In genomic region chr19:5662310-5662709, GRCm38 (mm10) we compare ENCODE assay signal across 8 mouse cellular contexts. TPM values are rescaled to one million over a fixed set of nuclear protein-coding genes. Genes with fewer than 3 reads are reported as not detected.
A peak's percentile ranks its signal among the peaks of the same experiment; 100 is the strongest.
DNase-seq lines count a peak whose midpoint lies in the region; ATAC-seq lines count a peak whose summit lies in the region.

No protein-coding gene starts in this region.

- peak overlapping the region; percentile 69 for H3K4me2 ChIP-seq in heart, embryonic 13.5 days
- H3K4me2 ChIP-seq in embryonic facial prominence, embryonic 14.5 days (ENCODE audit: low read depth, low read length): peak overlapping the region; percentile 70
- peak overlapping the region; percentile 70 for H3K4me2 ChIP-seq in limb, embryonic 12.5 days
- H3K4me2 ChIP-seq in neural tube, embryonic 15.5 days: peak overlapping the region; percentile 56

- DNase-seq in heart, postnatal 4 days: no peak
- no peak for DNase-seq in embryonic facial prominence, embryonic 14.5 days (ENCODE audit: low spot score)
- DNase-seq in right cerebral cortex, postnatal 14 days: no peak
- no peak for DNase-seq in adrenal gland, postnatal 10 days
- no peak for DNase-seq in embryo, embryonic 10.5 days (ENCODE audit: low spot score)

- peak overlapping the region; percentile 62 for H3K4me3 ChIP-seq in heart, embryonic 13.5 days
- peak overlapping the region; percentile 52 for H3K4me3 ChIP-seq in embryonic facial prominence, embryonic 14.5 days (ENCODE audit: low read depth, low read length)
- H3K4me3 ChIP-seq in limb, embryonic 12.5 days (replicated peaks): peak overlapping the region; percentile 52
- H3K4me3 ChIP-seq in neural tube, embryonic 15.5 days (replicated peaks): peak overlapping the region; percentile 42

- H3K9ac ChIP-seq in heart, embryonic 13.5 days: peak overlapping the region; percentile 78
- peak overlapping the region; percentile 67 for H3K9ac ChIP-seq in embryonic facial prominence, embryonic 14.5 days (ENCODE audit: low read depth, low read length)
- H3K9ac ChIP-seq in limb, embryonic 12.5 days (replicated peaks): peak overlapping the region; percentile 65
- H3K9ac ChIP-seq in neural tube, embryonic 15.5 days (replicated peaks): no peak overlapping the region

- ATAC-seq in heart, embryonic 13.5 days (ENCODE audit: extremely low read depth, insufficient number of reproducible peaks, low FRiP score, low TSS enrichment): no peak
- no peak for ATAC-seq in embryonic facial prominence, embryonic 14.5 days (ENCODE audit: low read depth)
- no peak for ATAC-seq in limb, embryonic 12.5 days (ENCODE audit: insufficient number of reproducible peaks, insufficient read depth, low FRiP score, low TSS enrichment, low read depth)
- ATAC-seq in neural tube, embryonic 15.5 days (ENCODE audit: low FRiP score): no peak

- peaks cover 41% of the 10 kb centered on the region for H3K4me1 ChIP-seq in heart, embryonic 13.5 days
- H3K4me1 ChIP-seq in embryonic facial prominence, embryonic 14.5 days (ENCODE audit: control insufficient read depth, insufficient read depth, low read length): 0 out of 2 replicates have a peak, but pooled peaks cover 3% of the 10 kb centered on the region
- H3K4me1 ChIP-seq in limb, embryonic 12.5 days (replicated peaks): peaks cover 32% of the 10 kb centered on the region
- peaks cover 19% of the 10 kb centered on the region for H3K4me1 ChIP-seq in neural tube, embryonic 15.5 days

- peaks cover 62% of the 10 kb centered on the region for H3K36me3 ChIP-seq in heart, embryonic 13.5 days
- peaks cover 34% of the 10 kb centered on the region for H3K36me3 ChIP-seq in embryonic facial prominence, embryonic 14.5 days (ENCODE audit: control insufficient read depth, insufficient read depth, low read length)
- H3K36me3 ChIP-seq in limb, embryonic 12.5 days: peaks cover 45% of the 10 kb centered on the region
- peaks cover 28% of the 10 kb centered on the region for H3K36me3 ChIP-seq in neural tube, embryonic 15.5 days

- no peaks in the 10 kb centered on the region for H3K27me3 ChIP-seq in heart, embryonic 13.5 days (replicated peaks)
- no peaks in the 10 kb centered on the region for H3K27me3 ChIP-seq in embryonic facial prominence, embryonic 14.5 days (replicated peaks; ENCODE audit: control insufficient read depth, insufficient read depth, low read length)
- H3K27me3 ChIP-seq in limb, embryonic 12.5 days: no peaks in the 10 kb centered on the region
- H3K27me3 ChIP-seq in neural tube, embryonic 15.5 days (replicated peaks): no peaks in the 10 kb centered on the region

- H3K9me3 ChIP-seq in heart, embryonic 13.5 days: no peaks in the 10 kb centered on the region
- no peaks in the 10 kb centered on the region for H3K9me3 ChIP-seq in embryonic facial prominence, embryonic 14.5 days (ENCODE audit: control insufficient read depth, low read length)
- no peaks in the 10 kb centered on the region for H3K9me3 ChIP-seq in limb, embryonic 12.5 days
- no peaks in the 10 kb centered on the region for H3K9me3 ChIP-seq in neural tube, embryonic 15.5 days (replicated peaks)

- 74% methylated on average over 8 of the region's 8 CpGs for WGBS in heart, embryonic 13.5 days
- 65% methylated on average over 8 of the region's 8 CpGs for WGBS in embryonic facial prominence, embryonic 14.5 days
- WGBS in limb, embryonic 12.5 days: 72% methylated on average over 8 of the region's 8 CpGs
- 71% methylated on average over 8 of the region's 8 CpGs for WGBS in neural tube, embryonic 15.5 days

- H3K27ac ChIP-seq in heart, embryonic 13.5 days (replicated peaks): peak overlapping the region; percentile 85
- H3K27ac ChIP-seq in embryonic facial prominence, embryonic 14.5 days (replicated peaks; ENCODE audit: low read depth, low read length): no peak overlapping the region
- peak overlapping the region; percentile 90 for H3K27ac ChIP-seq in limb, embryonic 12.5 days
- peak overlapping the region; percentile 77 for H3K27ac ChIP-seq in neural tube, embryonic 15.5 days (replicated peaks)

RNA-seq across cellular contexts. Expression of gene Sipa1, which starts 1.2 kb away (rescaled TPM):
- 21.9 and 23.2 TPM in 2 replicates for polyA plus RNA-seq in heart, embryonic 13.5 days (2015; fragmentation: Nextera tagmentation; extraction: Ambion mirVana)
- 10 to 100 TPM; 40.2 to 42.2 TPM for total RNA-seq in heart, postnatal 4 days (2021)
- polyA plus RNA-seq in embryonic facial prominence, embryonic 14.5 days (2014; fragmentation: Nextera tagmentation; extraction: Ambion mirVana): 24.4 and 26.6 TPM in 2 replicates
- polyA plus RNA-seq in limb, embryonic 12.5 days (2016; fragmentation: Nextera tagmentation; extraction: Ambion mirVana): 26.5 and 27.6 TPM in 2 replicates
- 19.1 and 21.7 TPM in 2 replicates for polyA plus RNA-seq in neural tube, embryonic 15.5 days (2015; fragmentation: Nextera tagmentation; extraction: Ambion mirVana)
- total RNA-seq in adrenal gland, postnatal 10 days (2021): 10 to 100 TPM; 52.5 to 68.0 TPM

RNA-seq across cellular contexts. Expression of gene Rela, which starts 25.0 kb away (rescaled TPM):
- polyA plus RNA-seq in heart, embryonic 13.5 days (2015; fragmentation: Nextera tagmentation; extraction: Ambion mirVana): 35.9 and 37.4 TPM in 2 replicates
- total RNA-seq in heart, postnatal 4 days (2021): 10 to 100 TPM; 33.0 to 38.6 TPM
- 49.2 and 52.9 TPM in 2 replicates for polyA plus RNA-seq in embryonic facial prominence, embryonic 14.5 days (2014; fragmentation: Nextera tagmentation; extraction: Ambion mirVana)
- polyA plus RNA-seq in limb, embryonic 12.5 days (2016; fragmentation: Nextera tagmentation; extraction: Ambion mirVana): 44.7 and 45.9 TPM in 2 replicates
- 31.6 and 39.2 TPM in 2 replicates for polyA plus RNA-seq in neural tube, embryonic 15.5 days (2015; fragmentation: Nextera tagmentation; extraction: Ambion mirVana)
- total RNA-seq in adrenal gland, postnatal 10 days (2021): 10 to 100 TPM; 54.1 to 55.7 TPM

RNA-seq across cellular contexts. Expression of gene Map3k11, which starts 26.2 kb away (rescaled TPM):
- 23.2 and 24.0 TPM in 2 replicates for polyA plus RNA-seq in heart, embryonic 13.5 days (2015; fragmentation: Nextera tagmentation; extraction: Ambion mirVana)
- 10 to 100 TPM; 39.8 to 40.0 TPM for total RNA-seq in heart, postnatal 4 days (2021)
- 18.9 and 23.3 TPM in 2 replicates for polyA plus RNA-seq in embryonic facial prominence, embryonic 14.5 days (2014; fragmentation: Nextera tagmentation; extraction: Ambion mirVana)
- 19.4 and 19.6 TPM in 2 replicates for polyA plus RNA-seq in limb, embryonic 12.5 days (2016; fragmentation: Nextera tagmentation; extraction: Ambion mirVana)
- 12.7 and 18.3 TPM in 2 replicates for polyA plus RNA-seq in neural tube, embryonic 15.5 days (2015; fragmentation: Nextera tagmentation; extraction: Ambion mirVana)
- total RNA-seq in adrenal gland, postnatal 10 days (2021): 10 to 100 TPM; 49.2 to 50.6 TPM

RNA-seq across cellular contexts. Expression of gene Pcnx3, which starts 26.4 kb away (rescaled TPM):
- 13.6 and 14.9 TPM in 2 replicates for polyA plus RNA-seq in heart, embryonic 13.5 days (2015; fragmentation: Nextera tagmentation; extraction: Ambion mirVana)
- 10 to 100 TPM; 42.5 to 42.7 TPM for total RNA-seq in heart, postnatal 4 days (2021)
- 24.1 and 32.1 TPM in 2 replicates for polyA plus RNA-seq in embryonic facial prominence, embryonic 14.5 days (2014; fragmentation: Nextera tagmentation; extraction: Ambion mirVana)
- polyA plus RNA-seq in limb, embryonic 12.5 days (2016; fragmentation: Nextera tagmentation; extraction: Ambion mirVana): 35.9 and 38.3 TPM in 2 replicates
- 21.0 and 23.4 TPM in 2 replicates for polyA plus RNA-seq in neural tube, embryonic 15.5 days (2015; fragmentation: Nextera tagmentation; extraction: Ambion mirVana)
- total RNA-seq in adrenal gland, postnatal 10 days (2021): 10 to 100 TPM; 54.8 to 85.4 TPM

RNA-seq across cellular contexts. Expression of gene Kcnk7, which starts 41.9 kb away (rescaled TPM):
- polyA plus RNA-seq in heart, embryonic 13.5 days (2015; fragmentation: Nextera tagmentation; extraction: Ambion mirVana): 0.29 TPM in 1 of 2 replicates, not detected in the other
- total RNA-seq in heart, postnatal 4 days (2021): not detected
- 0.34 and 1.7 TPM in 2 replicates for polyA plus RNA-seq in embryonic facial prominence, embryonic 14.5 days (2014; fragmentation: Nextera tagmentation; extraction: Ambion mirVana)
- polyA plus RNA-seq in limb, embryonic 12.5 days (2016; fragmentation: Nextera tagmentation; extraction: Ambion mirVana): 0.40 TPM in 1 of 2 replicates, not detected in the other
- polyA plus RNA-seq in neural tube, embryonic 15.5 days (2015; fragmentation: Nextera tagmentation; extraction: Ambion mirVana): 0.35 and 0.45 TPM in 2 replicates
- total RNA-seq in adrenal gland, postnatal 10 days (2021): not detected
